Comparison of ENCODE assay signal across 23 mouse cellular contexts in the genomic region with DNA sequence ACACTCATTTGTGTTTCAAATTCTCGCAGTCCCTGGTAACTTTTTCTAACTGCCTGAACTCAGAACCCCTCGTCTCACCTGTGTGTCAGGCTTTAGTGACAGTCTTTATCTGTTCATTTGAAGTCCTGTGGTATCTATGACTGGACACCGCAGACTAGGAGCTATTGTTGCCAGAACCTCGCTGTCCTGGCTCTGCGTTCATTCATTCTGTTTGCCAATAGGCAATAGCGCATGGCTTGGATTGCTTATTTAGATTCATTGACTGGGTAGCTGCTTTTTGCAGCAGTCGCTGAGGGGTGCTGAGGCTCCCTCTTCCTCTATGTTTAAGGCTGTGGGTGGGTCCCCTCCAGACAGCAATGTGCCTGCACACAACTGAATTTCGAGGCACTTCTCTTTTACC.
"Had no signal": no experiment of that assay in that cellular context is flagged by ENCODE, and none has a peak within 500 bp of the region (broad histone marks: within the 10 kb centered on the region; RNA-seq: fewer than 3 reads in every experiment).

No protein-coding gene starts in this region.

- H3K9me3 ChIP-seq: heart, embryonic 10.5 days; heart, embryonic 12.5 days; hindbrain, embryonic 10.5 days; hindbrain, embryonic 12.5 days; intestine, embryonic 15.5 days; limb, embryonic 13.5 days; limb, embryonic 15.5 days; liver, embryonic 12.5 days had no signal

- H3K27ac ChIP-seq: gastrocnemius, adult 2 months; hindbrain, embryonic 12.5 days; hindbrain, embryonic 14.5 days; intestine, embryonic 15.5 days; layer of hippocampus, adult 2 months; limb, embryonic 15.5 days; liver, embryonic 12.5 days had no signal

- H3K4me3 ChIP-seq: gastrocnemius, adult 2 months; heart, embryonic 10.5 days; heart, embryonic 12.5 days; hindbrain, embryonic 12.5 days; intestine, embryonic 15.5 days; layer of hippocampus, adult 2 months; limb, embryonic 13.5 days; limb, embryonic 15.5 days; liver, embryonic 12.5 days had no signal

- H3K4me2 ChIP-seq: hindbrain, embryonic 14.5 days; intestine, embryonic 15.5 days; limb, embryonic 13.5 days; limb, embryonic 15.5 days; liver, embryonic 12.5 days had no signal

- H3K36me3 ChIP-seq: heart, embryonic 10.5 days; heart, embryonic 12.5 days; hindbrain, embryonic 10.5 days; hindbrain, embryonic 12.5 days; intestine, embryonic 15.5 days; limb, embryonic 13.5 days; limb, embryonic 15.5 days; liver, embryonic 12.5 days had no signal

- H3K4me1 ChIP-seq: intestine, embryonic 15.5 days; liver, embryonic 12.5 days had no signal

- H3K9ac ChIP-seq: heart, embryonic 12.5 days; hindbrain, embryonic 12.5 days; hindbrain, embryonic 14.5 days; intestine, embryonic 15.5 days; limb, embryonic 15.5 days; liver, embryonic 12.5 days had no signal

- H3K27me3 ChIP-seq: intestine, embryonic 15.5 days; limb, embryonic 15.5 days; liver, embryonic 12.5 days had no signal

- ATAC-seq: inflammation-experienced regulatory T-cells, adult 6 months; intestine, embryonic 15.5 days; intestine, postnatal 0 days; liver, embryonic 12.5 days had no signal

- DNase-seq: gastrocnemius, adult 2 months; gastrocnemius, postnatal 10 days; gastrocnemius, postnatal 25 days; heart, adult 18-20 months; heart, postnatal 10 days; heart, postnatal 4 days; kidney, adult 18-20 months; kidney, adult 8-10 months; kidney, postnatal 10 days; kidney, postnatal 25 days; kidney, postnatal 4 days had no signal
